Mouse (Mus musculus) liver, embryonic 15.5 days (tissue): ENCODE results near the gene Tssk6. TPM values are rescaled to one million over a fixed set of nuclear protein-coding genes. Genes with fewer than 3 reads are reported as not detected.
"Not testable (repeated sequence)": the region's sequence is repeated elsewhere in the genome, so short reads cannot be mapped to it uniquely, and the experiment has no call there.

ENCODE experiments used
- ATAC-seq: fragments of 200-750 bp; cut with Nextera tagmentation; 2 replicates; pipeline ENCODE4 v1.8.0; 2017; ENCODE audit warnings: moderate number of reproducible peaks, mild to moderate bottlenecking, moderate library complexity; ENCODE audit not compliant: insufficient read depth
- H3K27ac ChIP-seq: fragments of 300-500 bp; sonication (generic); replicated peaks from 2 replicates; pipeline ENCODE4 v1.5.1; 2015; ENCODE audit warnings: mild to moderate bottlenecking, inconsistent platforms
- H3K27me3 ChIP-seq: fragments of 300-500 bp; sonication (generic); 2 replicates; pipeline ENCODE4 v1.6.1; 2015; ENCODE audit warnings: mild to moderate bottlenecking, inconsistent platforms
- H3K36me3 ChIP-seq: fragments of 300-500 bp; sonication (generic); replicated peaks from 2 replicates; pipeline ENCODE4 v1.6.1; 2015; ENCODE audit warnings: moderate library complexity, mild to moderate bottlenecking, inconsistent platforms
- H3K4me1 ChIP-seq: fragments of 300-500 bp; sonication (generic); replicated peaks from 2 replicates; pipeline ENCODE4 v1.6.1; 2015; ENCODE audit warnings: inconsistent platforms
- H3K4me2 ChIP-seq: fragments of 300-500 bp; sonication (generic); 2 replicates; pipeline ENCODE4 v1.6.1; 2015; ENCODE audit warnings: moderate library complexity, mild to moderate bottlenecking, inconsistent platforms
- H3K4me3 ChIP-seq: fragments of 300-500 bp; sonication (generic); replicated peaks from 2 replicates; pipeline ENCODE4 v1.5.1; 2015; ENCODE audit warnings: mild to moderate bottlenecking, inconsistent platforms
- H3K9ac ChIP-seq: fragments of 300-500 bp; sonication (generic); 2 replicates; pipeline ENCODE4 v1.6.1; 2015; ENCODE audit warnings: moderate library complexity, mild to moderate bottlenecking, inconsistent platforms
- H3K9me3 ChIP-seq: fragments of 300-500 bp; sonication (generic); replicated peaks from 2 replicates; pipeline ENCODE4 v1.6.1; 2016; ENCODE audit warnings: inconsistent platforms
- WGBS: fragments of 180-500 bp; shearing (Covaris S2); methylation state at CpG from one replicate; pipeline ENCODE4 v1.1.7; 2015; ENCODE audit warnings: mixed read lengths; ENCODE audit not compliant: insufficient replicate concordance; 5-methylcytosine and 5-hydroxymethylcytosine counted together
- polyA plus RNA-seq: library from polyadenylated mRNA; unstranded; fragments of >200 nt; fragmentation: Nextera tagmentation; extraction: Ambion mirVana; gene quantifications from 2 replicates; pipeline ENCODE4 v1.2.1, GENCODE M21; 2015

The Tssk6 gene
- polyA plus RNA-seq, 1 experiment from 2014 or later: 2.1 TPM

DNA sequence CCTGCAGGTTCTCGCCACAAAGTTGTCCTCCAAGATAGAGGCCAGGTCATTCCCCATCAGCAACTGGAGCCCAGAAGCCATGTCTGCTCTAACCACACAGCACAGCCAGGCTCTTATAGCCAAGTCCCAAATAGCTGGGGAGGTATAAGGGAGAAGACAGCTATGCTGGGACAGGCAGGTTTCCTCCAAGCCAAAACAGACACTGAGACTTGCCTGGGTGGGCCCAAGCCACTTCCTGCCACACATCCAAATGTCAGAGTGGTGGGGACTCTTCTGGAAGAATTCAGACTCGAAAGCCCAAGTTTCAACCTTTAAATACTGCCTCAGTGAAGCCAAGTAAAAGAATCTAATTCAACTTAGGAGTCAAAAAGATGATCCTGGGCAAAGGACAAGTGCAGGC, 38.4 kb downstream of the Tssk6 start:
- Histone ChIP-seq H3K4me3 (no peak overlapping the region), H3K9ac (no peak overlapping the region), H3K36me3 (peaks cover 15% of the 10 kb centered on the region), H3K9me3 (no peaks in the 10 kb centered on the region), H3K27ac (peak overlapping the region; percentile 38), H3K27me3 (no peaks in the 10 kb centered on the region), H3K4me1 (peaks cover 76% of the 10 kb centered on the region), H3K4me2 (no peak overlapping the region)
- ATAC-seq: no peak
- 42% methylated on average over 2 of the region's 2 CpGs for WGBS

DNA sequence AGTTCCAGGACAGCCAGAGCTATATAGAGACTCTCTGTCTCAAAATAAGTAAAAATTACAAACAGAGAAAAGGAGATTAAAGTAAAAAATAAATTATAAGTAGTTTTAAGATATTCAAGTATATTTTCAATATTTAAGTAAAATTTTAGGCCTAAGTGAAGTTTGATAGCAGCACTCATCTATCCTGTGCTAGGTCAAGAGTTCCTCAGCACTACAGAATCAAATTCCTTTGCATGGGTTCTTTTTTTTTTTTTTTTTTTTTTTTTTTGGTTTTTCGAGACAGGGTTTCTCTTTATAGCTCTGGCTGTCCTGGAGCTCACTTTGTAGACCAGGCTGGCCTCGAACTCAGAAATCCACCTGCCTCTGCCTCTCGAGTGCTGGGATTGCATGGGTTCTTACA, 40.5 kb downstream of the Tssk6 start:
- not testable (repeated sequence) for H3K4me3 ChIP-seq, H3K27me3 ChIP-seq, ATAC-seq, H3K9ac ChIP-seq, H3K4me2 ChIP-seq, H3K27ac ChIP-seq, H3K9me3 ChIP-seq
- peaks cover 57% of the 10 kb centered on the region for H3K4me1 ChIP-seq
- peaks cover 21% of the 10 kb centered on the region for H3K36me3 ChIP-seq
- 62% methylated on average over 3 of the region's 3 CpGs for WGBS

DNA sequence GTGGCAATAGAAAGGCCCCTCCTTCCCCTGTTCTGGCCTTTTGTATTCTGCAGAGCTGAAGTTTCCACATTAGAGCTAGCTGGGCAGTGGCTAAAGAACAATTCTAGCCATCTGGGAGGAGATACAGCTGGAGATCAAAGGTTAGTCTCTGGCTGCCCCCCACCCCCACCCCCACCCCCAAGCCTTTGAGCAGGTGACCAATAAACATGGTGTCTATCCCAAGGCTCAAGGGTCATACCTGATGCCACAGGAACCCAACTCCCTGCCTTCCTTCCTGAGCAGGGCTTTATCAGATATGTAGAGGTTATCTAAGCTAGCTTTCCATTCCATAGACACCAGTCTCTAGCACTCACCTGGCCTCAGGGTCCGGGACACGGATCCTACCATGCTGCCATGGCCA, 48.3 kb downstream of the Tssk6 start:
- Histone ChIP-seq H3K9me3 (no peaks in the 10 kb centered on the region), H3K4me2 (no peak overlapping the region), H3K4me1 (peaks cover 43% of the 10 kb centered on the region), H3K27me3 (no peaks in the 10 kb centered on the region), H3K9ac (no peak overlapping the region), H3K4me3 (no peak overlapping the region), H3K27ac (peak overlapping the region; percentile 53), H3K36me3 (peaks cover 45% of the 10 kb centered on the region)
- ATAC-seq: peak; percentile 46; the same call in 1 of the 2 replicates
- 84% methylated on average over 2 of the region's 2 CpGs for WGBS

Other genes starting within 250 kb of the Tssk6 start
- gene Zfp964, start 247.7 kb upstream of the Tssk6 start, polyA plus RNA-seq: 0.44 and 0.54 TPM in 2 replicates
- 10.7 and 11.3 TPM in 2 replicates for gene Zfp869, start 191.5 kb upstream of the Tssk6 start, polyA plus RNA-seq
- gene Zfp963, start 152.2 kb upstream of the Tssk6 start, polyA plus RNA-seq: 2.0 and 2.2 TPM in 2 replicates
- 0.62 TPM in 1 of 2 replicates, not detected in the other for gene Gm20422, start 127.3 kb upstream of the Tssk6 start, polyA plus RNA-seq
- gene Atp13a1, start 111.0 kb upstream of the Tssk6 start, polyA plus RNA-seq: 19.6 and 23.0 TPM in 2 replicates
- 7.4 and 8.5 TPM in 2 replicates for gene Zfp866, start 111.0 kb upstream of the Tssk6 start, polyA plus RNA-seq
- 5.7 and 7.5 TPM in 2 replicates for gene Gmip, start 93.5 kb upstream of the Tssk6 start, polyA plus RNA-seq
- gene Lpar2, start 79.8 kb upstream of the Tssk6 start, polyA plus RNA-seq: 0.06 TPM in 2 replicates
- gene Pbx4, start 69.7 kb upstream of the Tssk6 start, polyA plus RNA-seq: 2.0 and 2.4 TPM in 2 replicates
- gene Cilp2, start 14.5 kb upstream of the Tssk6 start, polyA plus RNA-seq: 0.03 and 0.06 TPM in 2 replicates
- 89.7 and 96.9 TPM in 2 replicates for gene Ndufa13, start 374 bp downstream of the Tssk6 start, polyA plus RNA-seq
- gene Yjefn3, start 528 bp downstream of the Tssk6 start, polyA plus RNA-seq: 0.51 and 0.54 TPM in 2 replicates
- 28.0 and 32.2 TPM in 2 replicates for gene Gatad2a, start 94.2 kb downstream of the Tssk6 start, polyA plus RNA-seq
- gene Mau2, start 140.6 kb downstream of the Tssk6 start, polyA plus RNA-seq: 23.0 and 25.6 TPM in 2 replicates
- 15.3 and 16.2 TPM in 2 replicates for gene Sugp1, start 140.6 kb downstream of the Tssk6 start, polyA plus RNA-seq
- 1.6 and 2.3 TPM in 2 replicates for gene Tm6sf2, start 170.7 kb downstream of the Tssk6 start, polyA plus RNA-seq
- 0.05 and 0.06 TPM in 2 replicates for gene Hapln4, start 181.3 kb downstream of the Tssk6 start, polyA plus RNA-seq
- 0.02 and 0.03 TPM in 2 replicates for gene Ncan, start 218.7 kb downstream of the Tssk6 start, polyA plus RNA-seq
- 16.8 and 17.4 TPM in 2 replicates for gene Nr2c2ap, start 229.1 kb downstream of the Tssk6 start, polyA plus RNA-seq
- 6.5 and 7.3 TPM in 2 replicates for gene Rfxank, start 237.0 kb downstream of the Tssk6 start, polyA plus RNA-seq
- gene Borcs8, start 237.3 kb downstream of the Tssk6 start, polyA plus RNA-seq: 22.4 and 25.7 TPM in 2 replicates
- gene Mef2b, start 237.5 kb downstream of the Tssk6 start, polyA plus RNA-seq: not detected in 2 replicates